Mouse (Mus musculus) limb, embryonic 13.5 days (tissue): ENCODE data around the gene Tctex1d2. TPM values are rescaled to one million over a fixed set of nuclear protein-coding genes. Genes with fewer than 3 reads are reported as not detected.

Experiments
- ATAC-seq: fragments of 200-750 bp; cut with Nextera tagmentation; 2 replicates; pipeline ENCODE4 v1.8.0; 2017; ENCODE audit warnings: low read depth, moderate number of reproducible peaks, moderate TSS enrichment; ENCODE audit not compliant: low FRiP score
- H3K27ac ChIP-seq: fragments of 300-500 bp; sonication (generic); 2 replicates; pipeline ENCODE4 v1.5.1; 2015; ENCODE audit warnings: inconsistent platforms, mild to moderate bottlenecking, moderate library complexity
- H3K27me3 ChIP-seq: fragments of 300-500 bp; sonication (generic); 2 replicates; pipeline ENCODE4 v1.6.1; 2015; ENCODE audit warnings: mild to moderate bottlenecking, inconsistent platforms
- H3K36me3 ChIP-seq: fragments of 300-500 bp; sonication (generic); 2 replicates; pipeline ENCODE4 v1.6.1; 2015; ENCODE audit warnings: inconsistent platforms, mild to moderate bottlenecking, moderate library complexity
- H3K4me1 ChIP-seq: fragments of 300-500 bp; sonication (generic); 2 replicates; pipeline ENCODE4 v1.6.1; 2015; ENCODE audit warnings: inconsistent platforms
- H3K4me2 ChIP-seq: fragments of 300-500 bp; sonication (generic); replicated peaks from 2 replicates; pipeline ENCODE4 v1.6.1; 2015; ENCODE audit warnings: inconsistent platforms, mild to moderate bottlenecking, moderate library complexity
- H3K4me3 ChIP-seq: fragments of 300-500 bp; sonication (generic); 2 replicates; pipeline ENCODE4 v1.5.1; 2015; ENCODE audit warnings: moderate library complexity, mild to moderate bottlenecking, inconsistent platforms
- H3K9ac ChIP-seq: fragments of 300-500 bp; sonication (generic); 2 replicates; pipeline ENCODE4 v1.6.1; 2015; ENCODE audit warnings: mild to moderate bottlenecking, inconsistent platforms
- H3K9me3 ChIP-seq: fragments of 300-500 bp; sonication (generic); 2 replicates; pipeline ENCODE4 v1.6.1; 2016; ENCODE audit warnings: inconsistent platforms
- WGBS: fragments of 180-500 bp; shearing (Covaris S2); methylation state at CpG from one replicate; pipeline ENCODE4 v1.1.7; 2015; 5-methylcytosine and 5-hydroxymethylcytosine counted together
- polyA plus RNA-seq: library from polyadenylated mRNA; unstranded; fragments of >200 nt; fragmentation: Nextera tagmentation; extraction: Ambion mirVana; gene quantifications from 2 replicates; pipeline ENCODE4 v1.2.1, GENCODE M21; 2015

The Tctex1d2 gene
- polyA plus RNA-seq, result 25.5 and 29.5 TPM in 2 replicates

- peak; percentile 95 for ATAC-seq
- Histone ChIP-seq H3K4me2 (peak within 1 kb of the TSS; percentile 70), H3K27me3 (no peaks in the 10 kb centered on the region), H3K4me3 (peak within 1 kb of the TSS; percentile 69), H3K27ac (peak within 1 kb of the TSS; percentile 96), H3K9ac (peak within 1 kb of the TSS; percentile 76), H3K9me3 (no peaks in the 10 kb centered on the region), H3K4me1 (peaks cover 10% of the 10 kb centered on the region), H3K36me3 (no peaks in the 10 kb centered on the region)
- 1% methylated on average over 45 of the region's 45 CpGs for WGBS
These were observed at the start of gene Tctex1d2 for GRCm38 (mm10) chr16:32419517-32420483. Tctex1d2 (plus strand) TSS chr16:32419702.

- H3K27me3 ChIP-seq, result no peaks in the 10 kb centered on the region
- no peaks in the 10 kb centered on the region for H3K4me1 ChIP-seq
- no peak overlapping the region for H3K9ac ChIP-seq
- H3K36me3 ChIP-seq, result peaks cover 70% of the 10 kb centered on the region
- H3K4me2 ChIP-seq, result no peak overlapping the region
- H3K27ac ChIP-seq, result no peak overlapping the region
- H3K9me3 ChIP-seq, result no peaks in the 10 kb centered on the region
- no peak overlapping the region for H3K4me3 ChIP-seq
- no peak for ATAC-seq
- 87% methylated on average over 4 of the region's 4 CpGs for WGBS
These were observed 48.2 kb upstream of the Tctex1d2 start for GRCm38 (mm10) chr16:32371351-32371750.

GRCm38 (mm10) chr16:32379575-32379974 lies 39.9 kb upstream of the Tctex1d2 start:
- Histone ChIP-seq H3K36me3 (peaks cover 86% of the 10 kb centered on the region), H3K9ac (no peak overlapping the region), H3K9me3 (0 out of 2 replicates have a peak, but pooled peaks cover 3% of the 10 kb centered on the region), H3K27me3 (no peaks in the 10 kb centered on the region), H3K4me1 (no peaks in the 10 kb centered on the region), H3K4me3 (no peak overlapping the region), H3K27ac (no peak overlapping the region), H3K4me2 (no peak overlapping the region)
- 94% methylated on average over 2 of the region's 2 CpGs for WGBS
- no peak for ATAC-seq

GRCm38 (mm10) chr16:32382901-32383300 lies 36.6 kb upstream of the Tctex1d2 start:
- Histone ChIP-seq H3K9ac (no peak overlapping the region), H3K4me2 (no peak overlapping the region), H3K4me1 (no peaks in the 10 kb centered on the region), H3K27me3 (no peaks in the 10 kb centered on the region), H3K9me3 (0 out of 2 replicates have a peak, but pooled peaks cover 3% of the 10 kb centered on the region), H3K4me3 (no peak overlapping the region), H3K27ac (no peak overlapping the region), H3K36me3 (peaks cover 83% of the 10 kb centered on the region)
- no peak for ATAC-seq

GRCm38 (mm10) chr16:32384885-32385284 lies 34.6 kb upstream of the Tctex1d2 start:
- H3K27ac ChIP-seq, result no peak overlapping the region
- peaks cover 72% of the 10 kb centered on the region for H3K36me3 ChIP-seq
- H3K4me3 ChIP-seq, result no peak overlapping the region
- H3K4me1 ChIP-seq, result no peaks in the 10 kb centered on the region
- H3K9me3 ChIP-seq, result no peaks in the 10 kb centered on the region
- no peak for ATAC-seq
- no peak overlapping the region for H3K9ac ChIP-seq
- 86% methylated on average over 2 of the region's 2 CpGs for WGBS
- no peak overlapping the region for H3K4me2 ChIP-seq
- no peaks in the 10 kb centered on the region for H3K27me3 ChIP-seq

- 86% methylated on average over 3 of the region's 3 CpGs for WGBS
- H3K27me3 ChIP-seq, result no peaks in the 10 kb centered on the region
- no peaks in the 10 kb centered on the region for H3K4me1 ChIP-seq
- no peak overlapping the region for H3K27ac ChIP-seq
- H3K4me3 ChIP-seq, result no peak overlapping the region
- peaks cover 69% of the 10 kb centered on the region for H3K36me3 ChIP-seq
- H3K4me2 ChIP-seq, result no peak overlapping the region
- no peak overlapping the region for H3K9ac ChIP-seq
- H3K9me3 ChIP-seq, result no peaks in the 10 kb centered on the region
- ATAC-seq, result no peak
These were observed 32.7 kb upstream of the Tctex1d2 start for GRCm38 (mm10) chr16:32386826-32387225.

GRCm38 (mm10) chr16:32389049-32389448 lies 30.5 kb upstream of the Tctex1d2 start:
- Histone ChIP-seq H3K9ac (no peak overlapping the region), H3K27me3 (no peaks in the 10 kb centered on the region), H3K4me1 (no peaks in the 10 kb centered on the region), H3K27ac (no peak overlapping the region), H3K4me2 (no peak overlapping the region), H3K36me3 (peaks cover 63% of the 10 kb centered on the region), H3K4me3 (no peak overlapping the region), H3K9me3 (no peaks in the 10 kb centered on the region)
- no peak for ATAC-seq

- H3K36me3 ChIP-seq, result peaks cover 60% of the 10 kb centered on the region
These were observed 29.7 kb upstream of the Tctex1d2 start for GRCm38 (mm10) chr16:32389841-32390240.

GRCm38 (mm10) chr16:32390882-32391281 lies 28.6 kb upstream of the Tctex1d2 start:
- Histone ChIP-seq H3K27me3 (no peaks in the 10 kb centered on the region), H3K36me3 (peaks cover 51% of the 10 kb centered on the region), H3K9ac (no peak overlapping the region), H3K4me3 (no peak overlapping the region), H3K4me2 (no peak overlapping the region), H3K4me1 (0 out of 2 replicates have a peak, but pooled peaks cover 1% of the 10 kb centered on the region), H3K27ac (no peak overlapping the region), H3K9me3 (no peaks in the 10 kb centered on the region)
- 96% methylated on average over 3 of the region's 3 CpGs for WGBS
- no peak for ATAC-seq

More at GRCm38 (mm10) chr16:32389841-32390240, 29.7 kb upstream of the Tctex1d2 start:
- H3K9me3 ChIP-seq, result no peaks in the 10 kb centered on the region
- no peak overlapping the region for H3K27ac ChIP-seq
- 89% methylated on average over 3 of the region's 3 CpGs for WGBS
- no peaks in the 10 kb centered on the region for H3K4me1 ChIP-seq
- no peak overlapping the region for H3K4me3 ChIP-seq
- no peak for ATAC-seq
- H3K4me2 ChIP-seq, result no peak overlapping the region
- H3K27me3 ChIP-seq, result no peaks in the 10 kb centered on the region
- no peak overlapping the region for H3K9ac ChIP-seq

- H3K4me2 ChIP-seq, result no peak overlapping the region
- no peaks in the 10 kb centered on the region for H3K27me3 ChIP-seq
- WGBS, result 66% methylated on average over 6 of the region's 6 CpGs
- H3K4me3 ChIP-seq, result no peak overlapping the region
- H3K9me3 ChIP-seq, result no peaks in the 10 kb centered on the region
- H3K9ac ChIP-seq, result no peak overlapping the region
- peaks cover 22% of the 10 kb centered on the region for H3K36me3 ChIP-seq
- peak overlapping the region; percentile 3; the same call in 1 of the 2 replicates for H3K27ac ChIP-seq
- ATAC-seq, result no peak
- peaks cover 7% of the 10 kb centered on the region; the same call in 1 of the 2 replicates for H3K4me1 ChIP-seq
These were observed 23.6 kb upstream of the Tctex1d2 start for GRCm38 (mm10) chr16:32395679-32396540.

GRCm38 (mm10) chr16:32396541-32396835 lies 23.0 kb upstream of the Tctex1d2 start:
- peaks cover 16% of the 10 kb centered on the region for H3K36me3 ChIP-seq
- no peak for ATAC-seq
- H3K4me3 ChIP-seq, result no peak overlapping the region
- H3K4me2 ChIP-seq, result no peak overlapping the region
- no peak overlapping the region for H3K9ac ChIP-seq
- H3K27me3 ChIP-seq, result no peaks in the 10 kb centered on the region
- H3K4me1 ChIP-seq, result peaks cover 7% of the 10 kb centered on the region; the same call in 1 of the 2 replicates
- 52% methylated on average over 3 of the region's 3 CpGs for WGBS
- H3K27ac ChIP-seq, result no peak overlapping the region
- H3K9me3 ChIP-seq, result no peaks in the 10 kb centered on the region

GRCm38 (mm10) chr16:32398206-32398605 lies 21.3 kb upstream of the Tctex1d2 start:
- H3K4me1 ChIP-seq, result peaks cover 7% of the 10 kb centered on the region; the same call in 1 of the 2 replicates
- no peak overlapping the region for H3K4me3 ChIP-seq
- no peak overlapping the region for H3K9ac ChIP-seq
- H3K27ac ChIP-seq, result no peak overlapping the region
- no peak for ATAC-seq
- H3K4me2 ChIP-seq, result no peak overlapping the region
- H3K27me3 ChIP-seq, result no peaks in the 10 kb centered on the region
- no peaks in the 10 kb centered on the region for H3K9me3 ChIP-seq
- peaks cover 6% of the 10 kb centered on the region for H3K36me3 ChIP-seq
- WGBS, result 67% methylated on average over 3 of the region's 3 CpGs
